Mouse (Mus musculus): ENCODE data around the gene S100a5.

Gene S100a5

DNA sequence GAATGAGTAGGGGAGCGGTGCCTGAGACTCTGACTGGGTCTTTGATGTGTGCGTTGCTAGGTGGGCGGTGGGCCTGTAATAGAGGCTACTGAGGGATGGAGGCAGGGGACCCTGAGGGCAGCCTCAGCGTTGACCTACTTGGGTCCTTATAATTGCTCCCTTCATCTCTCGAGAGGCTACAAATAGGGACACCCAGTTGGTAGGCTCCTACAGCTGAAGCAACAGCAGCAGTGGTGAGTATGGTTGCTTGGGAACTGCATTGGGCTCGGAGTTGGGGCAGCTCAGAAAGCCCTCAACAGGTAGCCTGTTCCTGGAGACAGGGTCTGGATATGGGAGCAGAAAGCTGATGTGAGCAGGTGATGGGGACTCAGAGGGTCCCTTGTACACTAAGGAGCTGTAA lies 8.3 kb upstream of the S100a5 start:
- CTCF ChIA-PET: interaction anchor here (0.7 kb wide), 1 partner anchor 12 kb away, joined by 4 read pairs; no protein-coding TSS in a partner anchor

DNA sequence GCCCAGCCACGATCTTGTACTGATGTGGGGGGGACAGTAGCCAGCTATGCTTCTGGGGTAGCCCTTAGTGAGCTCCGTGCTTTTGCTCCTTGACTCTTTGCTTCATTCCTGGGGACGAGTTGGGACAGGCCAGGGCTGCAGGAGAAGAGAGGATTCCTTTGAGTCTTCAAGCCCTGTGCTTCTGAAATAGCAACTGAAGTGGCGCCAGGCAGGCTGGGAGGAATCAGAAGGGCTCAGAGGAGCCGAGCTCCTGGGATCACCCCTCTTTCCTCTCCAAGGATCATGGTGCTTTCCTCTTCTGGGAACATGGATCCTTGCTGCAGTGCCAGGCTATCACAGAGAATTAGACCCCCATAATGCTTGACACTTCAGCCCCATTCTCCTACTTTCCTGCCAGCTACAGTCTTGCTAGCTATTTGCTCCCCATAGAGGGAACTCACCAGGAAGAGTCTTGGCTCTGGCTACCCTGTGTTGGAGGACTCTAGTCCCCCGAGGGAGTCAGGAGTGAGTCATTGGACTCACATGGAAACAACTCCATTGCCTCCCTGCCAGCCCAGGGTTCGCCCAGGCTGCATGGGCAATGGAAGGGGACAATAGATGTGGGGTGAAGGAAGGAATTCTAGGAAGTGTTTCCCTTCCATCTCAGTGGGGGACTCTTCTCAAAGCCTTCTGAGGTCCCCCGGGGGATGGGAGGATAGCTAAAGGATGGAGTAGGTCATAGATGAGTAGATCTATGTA lies 7.7 kb upstream of the S100a5 start:
- CTCF ChIA-PET: interaction anchor here (0.7 kb wide), 1 partner anchor 11 kb away, joined by 4 read pairs; no protein-coding TSS in a partner anchor

- CTCF ChIA-PET: interaction anchor here (0.6 kb wide), 1 partner anchor 51 kb away, joined by 4 read pairs; no protein-coding TSS in a partner anchor
Observed at GRCm38 (mm10) chr3:90601486-90602110, 6.7 kb upstream of the S100a5 start, which contains the start of gene Gm42674. TSS of gene Gm42674 (plus strand) at chr3:90601904.

GRCm38 (mm10) chr3:90603623-90604022 lies 4.7 kb upstream of the S100a5 start, which contains the start of gene S100a4:
TSS of gene S100a4 (plus strand) at chr3:90603771.
- CTCF ChIA-PET: interaction anchor here (0.6 kb wide), 2 partner anchors 13 to 22 kb away, joined by 3 to 5 read pairs; no protein-coding TSS in a partner anchor

GRCm38 (mm10) chr3:90604416-90604815 lies 3.9 kb upstream of the S100a5 start:
- CTCF ChIA-PET: interaction anchor here (0.6 kb wide), 2 partner anchors 12 to 23 kb away, joined by 3 to 5 read pairs; no protein-coding TSS in a partner anchor

DNA sequence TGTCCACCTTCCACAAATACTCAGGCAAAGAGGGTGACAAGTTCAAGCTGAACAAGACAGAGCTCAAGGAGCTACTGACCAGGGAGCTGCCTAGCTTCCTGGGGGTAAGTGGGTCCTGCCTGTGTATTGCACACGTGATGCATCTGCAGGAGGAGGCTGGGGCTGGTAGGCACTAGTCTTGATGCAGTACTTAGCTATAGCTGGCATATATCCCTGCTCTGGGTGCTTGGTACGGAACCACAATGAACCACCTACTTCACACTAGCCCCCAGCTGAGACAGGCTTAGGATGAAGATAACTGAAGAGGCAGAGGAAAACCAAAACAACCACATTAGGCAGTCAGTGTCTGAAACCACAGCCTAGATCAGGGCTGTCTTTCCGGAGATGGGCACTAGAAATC lies 3.3 kb upstream of the S100a5 start:
- CTCF ChIA-PET: no interaction called here

DNA sequence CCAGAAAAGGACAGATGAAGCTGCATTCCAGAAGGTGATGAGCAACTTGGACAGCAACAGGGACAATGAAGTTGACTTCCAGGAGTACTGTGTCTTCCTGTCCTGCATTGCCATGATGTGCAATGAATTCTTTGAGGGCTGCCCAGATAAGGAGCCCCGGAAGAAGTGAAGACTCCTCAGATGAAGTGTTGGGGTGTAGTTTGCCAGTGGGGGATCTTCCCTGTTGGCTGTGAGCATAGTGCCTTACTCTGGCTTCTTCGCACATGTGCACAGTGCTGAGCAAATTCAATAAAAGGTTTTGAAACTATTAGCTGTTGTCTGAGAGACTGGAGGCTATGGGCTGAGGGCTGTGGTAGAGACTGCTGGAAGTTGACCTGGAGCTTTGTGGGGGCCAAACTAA lies 2.6 kb upstream of the S100a5 start:
- CTCF ChIA-PET: interaction anchor here (0.6 kb wide), 1 partner anchor 15 kb away, joined by 26 read pairs; no protein-coding TSS in a partner anchor

DNA sequence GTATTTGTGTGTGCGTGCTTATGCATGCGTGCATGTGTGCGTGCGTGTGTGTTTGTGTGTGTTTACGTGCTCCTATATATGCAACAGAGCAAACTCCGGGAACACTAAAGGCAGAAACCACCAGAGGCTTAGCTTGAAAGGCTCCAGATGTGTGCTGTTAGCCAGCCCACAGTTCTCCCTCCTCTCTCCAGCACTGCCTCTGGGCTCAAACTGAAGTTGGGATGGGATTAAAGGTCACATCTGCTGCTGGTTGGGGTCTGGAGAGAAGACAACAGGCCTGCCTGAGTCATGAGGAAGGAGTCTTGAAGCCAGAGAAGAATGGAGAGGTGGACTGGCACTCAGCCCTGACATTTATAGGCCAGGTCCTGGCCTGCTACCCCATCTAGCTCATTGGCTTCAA lies 2.1 kb upstream of the S100a5 start:
- CTCF ChIA-PET: interaction anchor here (0.6 kb wide), 1 partner anchor 15 kb away, joined by 26 read pairs; no protein-coding TSS in a partner anchor

GRCm38 (mm10) chr3:90607361-90607760 lies 962 bp upstream of the S100a5 start:
- CTCF ChIA-PET: interaction anchor here (0.6 kb wide), 1 partner anchor 19 kb away, joined by 3 read pairs; no protein-coding TSS in a partner anchor

DNA sequence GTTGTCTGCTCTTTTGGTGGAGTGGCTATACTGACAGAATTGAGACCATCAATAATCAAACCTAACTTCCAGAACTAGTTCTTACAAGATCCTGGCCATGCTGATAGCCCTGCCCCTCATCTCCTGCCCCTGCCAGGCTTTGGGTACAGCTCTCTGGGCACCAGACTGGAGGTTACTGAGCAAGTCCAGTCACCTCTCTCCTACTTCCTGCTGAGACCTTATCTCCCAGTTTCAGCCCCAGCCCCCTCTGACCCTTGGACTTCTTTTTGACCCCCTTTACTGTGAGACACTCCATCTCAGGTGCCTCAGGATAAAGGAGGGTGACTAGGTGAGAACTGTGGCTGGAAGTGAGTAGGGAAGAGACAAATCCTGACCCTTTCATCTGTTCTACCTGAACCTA lies 779 bp downstream of the S100a5 start:
- CTCF ChIA-PET: interaction anchor here (0.6 to 1.1 kb wide), 3 partner anchors 10 to 202 kb away, joined by 3 to 5 read pairs (median 3); no protein-coding TSS in a partner anchor

DNA sequence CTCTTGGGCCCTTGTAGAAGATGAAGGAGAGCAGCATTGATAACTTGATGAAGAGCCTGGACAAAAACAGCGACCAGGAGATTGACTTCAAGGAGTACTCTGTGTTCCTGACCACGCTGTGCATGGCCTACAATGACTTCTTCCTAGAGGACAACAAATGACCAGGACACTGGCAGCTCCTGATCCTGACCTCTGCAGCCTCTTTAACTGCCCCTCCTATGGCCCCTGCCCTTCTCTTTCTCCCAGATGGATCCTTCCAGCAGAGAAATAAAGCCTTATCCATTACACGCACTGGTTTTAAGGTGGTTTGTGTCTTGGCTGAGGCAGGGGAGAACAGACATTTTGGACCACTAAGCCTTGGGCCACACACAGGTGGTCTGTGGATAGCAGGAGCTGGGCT lies 3.2 kb downstream of the S100a5 start:
- CTCF ChIA-PET: interaction anchor here (0.9 to 1.4 kb wide), 2 partner anchors 11 to 25 kb away, joined by 4 to 8 read pairs; no protein-coding TSS in a partner anchor

DNA sequence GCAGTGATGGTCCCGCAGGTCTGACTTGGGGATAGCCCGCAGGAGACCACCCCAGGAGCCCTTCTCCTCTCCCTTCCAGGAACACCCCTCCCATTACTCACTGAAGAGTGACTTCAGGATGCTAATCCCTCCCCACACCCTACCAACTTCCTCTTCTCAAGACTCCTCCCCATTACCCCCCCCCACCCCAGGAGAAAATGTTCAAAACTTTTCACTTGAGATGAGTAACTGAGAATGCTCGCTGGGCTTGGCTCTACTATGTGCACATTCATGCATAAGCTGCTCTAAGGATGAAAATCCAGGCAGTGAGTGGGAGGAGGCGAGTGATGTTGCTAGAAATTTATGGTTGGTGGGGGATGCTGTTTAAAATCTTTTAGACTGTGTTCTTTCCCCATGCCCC lies 3.7 kb downstream of the S100a5 start:
- CTCF ChIA-PET: interaction anchor here (0.6 to 1.4 kb wide), 4 partner anchors 12 to 217 kb away, joined by 3 to 18 read pairs (median 6); no protein-coding TSS in a partner anchor

GRCm38 (mm10) chr3:90612728-90613291 lies 4.5 kb downstream of the S100a5 start, which contains the start of gene S100a6:
TSS of gene S100a6 (plus strand) at chr3:90612882.
- CTCF ChIA-PET: interaction anchor here (0.6 to 1.4 kb wide), 4 partner anchors 12 to 218 kb away, joined by 3 to 18 read pairs (median 6); no protein-coding TSS in a partner anchor

DNA sequence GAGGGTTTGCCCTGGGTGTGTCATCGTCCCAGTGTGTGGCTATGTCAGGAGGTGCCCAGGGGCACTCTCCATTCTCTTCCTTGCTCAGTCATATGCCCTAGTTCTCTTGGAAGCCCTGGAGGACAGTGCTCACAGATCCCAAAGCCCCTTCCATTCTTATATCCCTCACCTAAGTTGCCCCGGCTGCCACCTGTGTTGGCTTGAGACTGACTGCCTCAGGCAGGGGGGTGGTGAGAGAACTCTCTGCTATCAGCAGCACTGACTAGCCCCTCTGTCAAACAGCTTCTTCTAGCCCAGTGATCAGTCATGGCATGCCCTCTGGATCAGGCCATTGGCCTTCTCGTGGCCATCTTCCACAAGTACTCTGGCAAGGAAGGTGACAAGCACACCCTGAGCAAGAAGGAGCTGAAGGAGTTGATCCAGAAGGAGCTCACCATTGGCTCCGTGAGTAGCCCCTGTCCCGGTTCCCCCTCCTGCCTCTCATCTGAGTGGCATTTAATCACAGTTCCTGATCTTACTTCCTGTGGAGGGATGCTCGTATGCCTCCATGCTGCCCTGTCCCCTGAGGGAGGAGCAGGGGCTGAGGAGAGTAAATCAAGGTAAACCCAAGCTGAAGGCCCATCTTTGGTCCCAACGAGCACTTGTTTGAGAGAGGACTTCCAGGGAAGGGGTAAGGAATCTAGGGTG lies 5.3 kb downstream of the S100a5 start:
- CTCF ChIA-PET: interaction anchor here (0.9 to 3.8 kb wide), 2 partner anchors 10 to 27 kb away, joined by 4 to 20 read pairs; no protein-coding TSS in a partner anchor

DNA sequence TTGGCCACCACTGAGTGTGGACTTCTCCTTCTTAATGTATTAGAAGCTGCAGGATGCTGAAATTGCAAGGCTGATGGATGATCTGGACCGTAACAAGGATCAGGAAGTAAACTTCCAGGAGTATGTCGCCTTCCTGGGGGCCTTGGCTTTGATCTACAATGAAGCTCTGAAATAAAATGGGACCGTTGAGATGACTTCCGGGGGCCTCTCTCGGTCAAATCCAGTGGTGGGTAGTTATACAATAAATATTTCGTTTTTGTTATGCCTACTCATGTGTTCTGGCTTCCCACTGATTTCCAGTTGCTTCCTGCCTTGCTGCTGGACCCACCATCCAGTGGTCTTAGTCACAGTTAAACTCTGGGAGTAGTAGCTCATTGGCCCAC lies 5.8 kb downstream of the S100a5 start:
- CTCF ChIA-PET: interaction anchor here (0.9 to 3.8 kb wide), 3 partner anchors 9 to 32 kb away, joined by 4 to 20 read pairs (median 8); no protein-coding TSS in a partner anchor

GRCm38 (mm10) chr3:90614611-90615251 lies 6.4 kb downstream of the S100a5 start:
- CTCF ChIA-PET: interaction anchor here (0.6 to 3.8 kb wide), 4 partner anchors 9 to 102 kb away, joined by 3 to 20 read pairs (median 6); no protein-coding TSS in a partner anchor

DNA sequence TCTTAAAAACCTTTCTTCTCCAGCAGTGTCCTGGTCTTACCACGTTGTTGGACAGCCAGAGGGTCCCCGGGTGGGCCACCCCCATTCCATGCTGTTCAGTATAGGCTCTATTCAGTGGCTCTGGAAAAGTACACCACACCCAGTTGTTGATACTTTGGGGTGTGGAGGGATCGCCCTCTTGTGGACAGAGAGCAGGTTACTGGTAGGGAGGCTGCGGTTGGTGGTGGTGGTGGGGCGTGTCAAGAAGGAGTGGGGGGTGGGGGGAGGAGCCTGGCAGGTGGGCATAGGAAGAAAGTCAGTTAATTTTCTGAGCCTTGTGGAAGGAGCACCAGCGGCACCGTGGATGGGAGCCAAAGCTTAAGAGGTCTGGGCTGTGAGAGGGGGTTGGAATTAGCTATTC lies 7.1 kb downstream of the S100a5 start:
- CTCF ChIA-PET: interaction anchor here (2.3 to 3.8 kb wide), 2 partner anchors 29 to 33 kb away, joined by 8 to 20 read pairs; no protein-coding TSS in a partner anchor

DNA sequence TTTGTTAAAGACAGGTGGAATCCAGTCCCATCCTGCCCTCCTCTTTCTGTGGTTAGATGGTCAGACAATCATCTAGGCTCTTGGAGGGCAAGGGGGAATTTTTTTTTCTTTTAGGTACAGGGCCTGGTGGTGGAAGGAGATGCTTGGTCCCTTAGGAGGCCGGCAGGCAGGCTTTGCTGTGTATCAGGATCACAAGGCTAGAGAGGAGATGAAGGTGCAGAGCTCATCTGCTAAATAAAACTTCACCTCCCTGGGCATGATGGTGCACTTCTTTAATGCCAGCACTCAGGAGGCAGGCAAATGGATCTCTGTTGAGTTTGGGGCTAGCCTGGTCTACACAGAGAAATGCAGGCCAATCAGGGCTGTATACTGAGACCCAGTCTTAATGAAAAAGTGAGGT lies 7.6 kb downstream of the S100a5 start:
- CTCF ChIA-PET: interaction anchor here (2.3 to 3.8 kb wide), 2 partner anchors 29 to 33 kb away, joined by 8 to 20 read pairs; no protein-coding TSS in a partner anchor

DNA sequence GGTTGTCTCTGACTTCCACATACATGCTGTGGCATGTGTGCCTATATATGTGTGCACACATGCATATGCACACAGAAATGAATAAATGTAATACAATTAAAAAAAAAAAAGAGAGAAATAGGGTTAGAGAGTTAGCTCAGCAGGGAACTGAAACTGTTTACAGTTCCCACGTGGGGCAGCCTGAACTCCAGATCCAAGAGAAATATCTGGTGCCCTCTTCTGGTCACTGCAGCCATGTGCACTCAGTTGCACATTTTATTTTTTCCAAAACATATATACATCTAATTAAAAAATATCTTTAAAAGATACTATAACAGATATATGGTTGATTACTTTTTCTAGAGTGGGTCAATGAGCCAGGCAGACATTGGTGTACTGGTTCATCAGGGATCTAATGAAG lies 9.3 kb downstream of the S100a5 start:
- CTCF ChIA-PET: no interaction called here

- CTCF ChIA-PET: no interaction called here
Observed at GRCm38 (mm10) chr3:90621552-90621951, 13.2 kb downstream of the S100a5 start.
